Mouse (Mus musculus) cerebellum, postnatal 14 days (tissue): ENCODE data around the gene Gm3149.
A peak's percentile ranks its signal among the peaks of the same experiment; 100 is the strongest.
"Not testable (repeated sequence)": the region's sequence is repeated elsewhere in the genome, so short reads cannot be mapped to it uniquely, and the experiment has no call there.

Experiments used
- DNase-seq, 2 experiments: peaks; one replicate each; pipeline ENCODE4 v3.0.0; 2021; ENCODE audit warnings: mixed read lengths in 2 of 2

Gm3149 gene

GRCm38 (mm10) chr14:4316983-4317382 lies at the start of gene Gm3149:
Gene Gm3149, plus strand, starts transcription at chr14:4317283.
- not testable (repeated sequence) for DNase-seq

GRCm38 (mm10) chr14:4269238-4269950 lies 47.7 kb upstream of the Gm3149 start:
- DNase-seq: not testable (repeated sequence)

- not testable (repeated sequence) for DNase-seq
Measured at GRCm38 (mm10) chr14:4279828-4280227, 37.3 kb upstream of the Gm3149 start.

- DNase-seq: peak; percentile 1 to 3
Measured at GRCm38 (mm10) chr14:4334476-4335080, 17.5 kb downstream of the Gm3149 start, which contains the start of gene 2610042L04Rik. Gene 2610042L04Rik, plus strand, starts transcription at chr14:4334763.

GRCm38 (mm10) chr14:4335506-4335905 lies 18.4 kb downstream of the Gm3149 start:
- DNase-seq: peak; percentile 3 to 5

GRCm38 (mm10) chr14:4368991-4369390 lies 51.9 kb downstream of the Gm3149 start:
- DNase-seq: not testable (repeated sequence)

GRCm38 (mm10) chr14:4369691-4370090 lies 52.6 kb downstream of the Gm3149 start:
- DNase-seq: not testable (repeated sequence)
